18 mouse cellular contexts compared by ENCODE assay signal in genomic region chr13:47200011-47200670, GRCm38 (mm10).
A peak's percentile ranks its signal among the peaks of the same experiment; 100 is the strongest.
DNase-seq lines count a peak whose midpoint lies in the region; ATAC-seq lines count a peak whose summit lies in the region.
"Had no signal": no experiment of that assay in that cellular context is flagged by ENCODE, and none has a peak within 500 bp of the region (broad histone marks: within the 10 kb centered on the region; RNA-seq: fewer than 3 reads in every experiment).

No protein-coding gene starts in this region.

- DNase-seq in heart, adult 18-20 months: peak; percentile 74 to 83
- DNase-seq in heart, postnatal 4 days: no peak
- peak; percentile 63 for DNase-seq in lung, postnatal 36 days
- DNase-seq in lung, postnatal 4 days: no peak
- peak; percentile 32 for DNase-seq in gastrocnemius, postnatal 14 days
- peak; percentile 60 for DNase-seq in testis, postnatal 10 days (ENCODE audit: low spot score)
- DNase-seq in frontal cortex, adult 2 months (ENCODE audit: extremely low spot score in 1 of 2, low spot score in 1 of 2): no peak
- DNase-seq: cerebellum, adult 9-11 months; kidney, adult 8-10 months; kidney, postnatal 14 days; left cerebral cortex, postnatal 4 days; lung, embryonic 14.5 days; right cerebral cortex, adult 18-20 months; thymus, adult 2 months had no signal

- intact Hi-C loops in gastrocnemius, postnatal 14 days (cut with DNase I; ENCODE audit: low total_unique reads): no loop called here

- no peak for ATAC-seq in monocyte, adult 5-6 weeks (replicated peaks; ENCODE audit: insufficient number of reproducible peaks, low FRiP score, low TSS enrichment, poor library complexity, severe bottlenecking)
- ATAC-seq: forebrain, embryonic 15.5 days; inflammation-experienced regulatory T-cells, adult 6 months; liver, embryonic 12.5 days had no signal

Comparison
In these comparisons a context has a peak if more than half of its experiments do, and no peak if none do; other contexts are left out.
1. DNase-seq: peak in heart, adult 18-20 months (2 of 2), lung, postnatal 36 days (single experiment), gastrocnemius, postnatal 14 days (single experiment) and testis, postnatal 10 days (single experiment); none in heart, postnatal 4 days (single experiment), lung, postnatal 4 days (0 of 2) and frontal cortex, adult 2 months (0 of 2).